Mouse (Mus musculus): ENCODE results near the gene Kcnk2.
"Not testable (repeated sequence)": the region's sequence is repeated elsewhere in the genome, so short reads cannot be mapped to it uniquely, and the experiment has no call there.

The Kcnk2 gene

DNA sequence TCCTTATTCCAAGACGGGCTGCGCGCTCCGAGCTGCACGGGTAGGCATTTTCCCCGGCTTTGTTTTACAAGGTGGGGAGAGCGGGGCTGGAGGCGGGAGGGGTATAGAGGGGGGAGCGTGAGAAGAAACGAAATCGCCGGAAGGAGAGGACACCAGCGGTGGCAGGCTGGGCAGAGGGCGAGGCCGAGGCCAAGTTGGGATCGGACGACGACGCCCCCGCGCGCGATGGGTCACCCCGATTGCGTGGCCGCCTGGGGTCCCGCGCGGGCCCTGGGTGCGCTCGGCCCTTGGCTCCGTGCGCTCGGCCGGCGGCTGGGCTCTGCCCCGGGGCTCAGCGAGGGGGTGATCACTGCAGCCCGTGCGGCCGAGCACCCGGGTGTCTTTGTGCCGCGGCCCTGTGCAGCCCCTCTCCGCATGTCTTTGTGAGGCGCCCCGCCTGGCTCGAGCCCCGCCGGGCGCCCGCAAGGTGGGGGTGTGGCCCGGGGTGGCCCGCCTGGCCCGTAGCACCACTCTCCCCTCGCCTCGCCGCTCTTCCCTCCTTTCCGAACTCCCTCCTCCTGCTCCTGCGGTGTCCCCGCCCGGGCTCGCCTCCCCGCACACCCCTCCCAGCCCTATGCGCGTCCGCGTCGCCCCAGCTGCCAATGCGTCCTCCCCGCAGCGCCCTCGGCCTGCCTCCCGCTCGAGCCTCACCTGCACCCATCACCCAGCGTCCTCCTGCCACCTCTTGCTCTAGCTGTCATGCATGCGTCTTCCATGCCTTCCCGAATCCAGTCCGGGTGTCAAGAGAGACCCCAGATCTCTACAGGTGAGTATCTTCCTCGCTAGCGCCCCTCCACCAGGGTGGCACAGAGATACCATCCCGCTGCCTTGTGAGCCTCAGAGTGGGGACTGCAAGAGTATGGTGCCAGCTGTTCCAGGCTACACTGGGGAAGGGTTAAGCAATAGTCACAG lies 58.5 kb downstream of the Kcnk2 start:
- peak; percentile 17 for DNase-seq (ENCODE audit: low read depth, low spot score)

DNA sequence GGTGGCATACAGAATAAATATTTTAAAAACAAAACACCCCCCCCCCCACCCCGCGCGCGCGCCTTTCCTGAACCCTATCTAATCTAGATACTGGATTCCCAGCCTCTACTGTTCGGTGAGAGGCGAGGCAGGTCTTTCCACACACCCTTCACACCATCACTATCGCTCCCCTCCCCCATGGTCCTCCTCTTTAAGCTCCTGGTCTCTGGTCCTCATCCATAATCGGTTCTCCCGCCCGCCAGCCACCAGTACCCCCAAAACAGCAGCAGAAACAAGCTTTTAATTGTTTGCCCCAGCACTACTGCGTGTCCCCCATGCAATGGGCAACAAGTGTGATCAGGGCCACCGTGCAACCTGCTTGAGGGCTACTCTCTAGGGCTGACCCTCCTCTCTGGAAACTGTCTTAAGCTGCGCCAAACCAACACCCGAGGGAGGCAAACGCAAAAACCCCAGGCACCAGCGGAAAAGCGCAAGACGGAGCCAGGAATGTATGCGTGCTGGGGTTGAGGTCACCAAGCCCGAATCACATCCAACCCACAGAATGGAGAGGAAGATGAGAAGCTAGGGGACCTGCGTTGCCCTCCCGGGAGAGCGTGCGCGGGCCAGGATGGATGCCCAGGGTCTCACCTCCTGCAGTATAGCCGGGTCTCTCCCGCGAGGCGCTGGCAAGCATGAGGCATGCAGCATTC lies 59.5 kb downstream of the Kcnk2 start:
- peak; percentile 20 for DNase-seq (ENCODE audit: low read depth, low spot score)

DNA sequence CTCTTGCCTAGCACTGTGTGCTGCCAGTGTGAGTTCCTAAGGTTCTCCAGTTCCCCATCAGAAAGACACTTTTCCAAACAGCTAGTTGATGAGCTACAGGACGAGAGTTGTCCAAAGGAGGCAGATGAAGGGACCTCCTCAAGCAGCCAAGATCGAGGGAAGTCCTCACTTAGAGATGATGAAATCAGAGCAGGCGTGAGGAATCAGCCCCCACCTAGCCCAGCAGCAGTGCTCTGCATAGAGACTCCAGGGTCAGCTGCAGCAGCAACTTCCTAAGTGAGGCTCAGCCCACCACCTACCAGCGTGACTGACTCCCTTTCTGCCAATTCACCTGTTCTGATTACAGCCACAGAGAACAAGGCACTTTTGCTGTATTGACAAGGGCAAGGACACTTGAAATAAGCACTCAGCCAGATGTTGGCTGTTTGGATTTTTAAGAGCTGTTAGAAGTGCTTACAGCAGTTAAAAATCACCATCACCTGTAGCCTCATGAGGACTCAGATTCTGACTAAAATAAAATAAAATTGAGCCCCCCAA lies 60.6 kb downstream of the Kcnk2 start:
- no peak for DNase-seq (ENCODE audit: low read depth, low spot score)

DNA sequence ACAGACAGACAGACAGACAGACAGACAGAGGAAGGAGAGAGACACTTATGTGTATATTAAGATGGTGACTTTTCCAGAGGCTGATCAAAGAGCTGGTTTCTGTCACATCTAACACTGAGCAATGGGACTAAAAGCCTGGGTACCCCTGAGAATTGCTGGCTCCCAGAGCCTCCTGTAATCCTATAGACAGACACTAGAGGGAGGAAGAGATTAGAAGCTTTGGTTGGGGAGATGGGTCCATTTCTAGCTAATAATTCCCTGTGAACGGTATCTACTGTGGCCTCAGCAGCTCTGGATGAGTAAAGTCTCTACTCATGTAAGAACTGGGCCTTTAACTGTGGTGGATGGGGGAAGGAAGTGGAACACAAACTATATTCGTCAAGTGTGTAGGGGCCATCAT lies 86.2 kb downstream of the Kcnk2 start:
- peak; percentile 8 for DNase-seq (ENCODE audit: low read depth, low spot score)

DNA sequence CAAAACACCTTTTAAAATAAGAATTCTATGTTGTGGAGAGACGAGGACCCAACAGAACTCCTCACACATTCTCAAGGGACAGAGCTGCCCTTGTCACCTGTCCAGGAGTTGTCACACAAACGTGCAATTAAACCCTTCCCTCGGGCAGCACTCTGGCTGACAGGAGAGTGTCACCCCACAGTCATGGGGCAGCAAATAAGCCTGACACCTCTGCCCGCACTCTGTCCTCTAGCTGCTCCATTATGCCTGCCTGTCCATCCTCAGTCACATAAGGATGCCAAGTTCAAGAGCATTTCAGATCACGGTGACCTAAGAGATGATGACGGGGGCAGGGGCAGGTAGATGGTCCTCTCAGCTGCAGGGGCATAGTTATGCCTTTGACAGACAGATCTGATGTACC lies 87.6 kb downstream of the Kcnk2 start:
- no peak for DNase-seq (ENCODE audit: low read depth, low spot score)

- DNase-seq (ENCODE audit: low read depth, low spot score) = no peak
Measured at GRCm38 (mm10) chr1:189313750-189314149, 88.3 kb downstream of the Kcnk2 start.

- DNase-seq (ENCODE audit: low read depth, low spot score) = no peak
Measured at GRCm38 (mm10) chr1:189310145-189310544, 91.9 kb downstream of the Kcnk2 start.

- DNase-seq (ENCODE audit: low read depth, low spot score) = peak; percentile 18
Measured at GRCm38 (mm10) chr1:189304988-189305522, 97.0 kb downstream of the Kcnk2 start.

- DNase-seq (ENCODE audit: low read depth, low spot score) = no peak
Measured at GRCm38 (mm10) chr1:189303001-189303400, 99.1 kb downstream of the Kcnk2 start.

DNA sequence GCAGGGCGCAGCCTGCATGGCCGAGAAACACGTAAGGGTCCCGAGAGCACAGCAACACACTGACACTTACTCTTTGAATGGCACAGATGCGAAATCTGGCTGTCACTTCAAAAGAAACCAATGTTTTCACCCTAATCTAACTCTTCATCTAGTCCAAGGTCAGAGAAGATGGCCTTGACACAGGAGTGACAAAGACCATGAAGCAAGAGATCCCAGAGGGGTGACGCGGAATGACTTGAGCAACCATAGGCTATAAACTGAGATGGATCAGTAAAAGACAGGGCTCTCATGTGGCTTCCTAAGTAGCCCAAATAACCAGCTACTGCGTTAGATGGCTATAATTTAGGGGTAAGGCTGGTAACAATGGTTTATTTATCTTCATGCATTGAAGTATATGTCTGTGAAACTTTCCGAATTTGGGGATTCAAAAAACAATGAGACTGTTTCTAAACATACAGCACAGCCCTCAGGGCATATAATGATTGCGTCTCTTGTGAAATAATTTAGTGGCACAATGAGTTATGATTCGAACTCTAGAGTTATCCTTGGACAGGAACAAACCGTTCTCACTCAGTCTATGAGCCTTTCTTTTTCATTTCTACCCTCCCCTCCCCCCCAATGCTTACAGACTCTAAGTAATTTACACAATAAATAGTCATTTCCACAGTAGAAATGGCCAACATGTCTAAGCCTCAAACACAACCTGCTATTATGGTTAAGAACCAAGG lies 108.2 kb downstream of the Kcnk2 start:
- no peak for DNase-seq (ENCODE audit: low read depth, low spot score)

DNA sequence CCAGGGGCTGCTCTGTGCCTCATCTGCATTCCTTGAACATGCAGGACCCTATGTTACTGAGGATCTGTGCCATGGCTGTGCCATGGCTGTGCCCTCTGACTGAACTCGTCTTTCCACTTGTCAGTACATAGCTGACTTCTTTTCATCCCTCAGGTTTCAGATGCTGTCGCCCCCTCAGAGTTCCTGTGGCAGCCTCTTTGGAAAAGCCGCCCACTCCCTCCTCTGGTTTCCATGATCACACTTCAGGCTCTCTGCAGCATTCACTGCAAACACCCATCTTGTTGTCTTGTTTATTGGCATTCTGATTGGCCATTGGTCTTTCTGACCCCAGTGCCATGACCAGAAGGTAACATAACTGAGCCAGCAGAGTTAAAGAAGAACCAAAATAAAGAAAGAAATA lies 111.2 kb downstream of the Kcnk2 start:
- no peak for DNase-seq (ENCODE audit: low read depth, low spot score)

DNA sequence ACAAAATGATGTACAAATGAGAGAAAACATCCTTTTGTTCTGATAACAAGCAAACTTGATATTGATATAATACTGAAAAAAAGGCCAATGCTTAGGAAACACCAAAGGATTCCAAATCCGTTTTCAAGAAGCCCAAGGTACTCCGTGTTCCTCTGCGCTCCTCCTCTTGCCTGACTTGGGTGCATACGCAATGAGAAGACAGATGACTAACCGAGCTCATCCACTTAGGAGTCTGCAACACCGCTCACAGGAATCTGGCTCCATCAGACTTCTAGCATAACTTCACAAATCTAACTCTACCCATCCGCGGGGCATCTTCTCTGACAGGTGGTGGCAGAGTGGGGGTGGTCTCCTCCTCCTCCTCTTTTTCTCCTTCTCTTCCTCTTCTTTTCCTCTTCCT lies 113.1 kb downstream of the Kcnk2 start:
- DNase-seq (ENCODE audit: low read depth, low spot score) = no peak

GRCm38 (mm10) chr1:189272281-189272680 lies 129.8 kb downstream of the Kcnk2 start:
- DNase-seq (ENCODE audit: low read depth, low spot score) = no peak

- DNase-seq (ENCODE audit: low read depth, low spot score) = peak; percentile 27
Measured at GRCm38 (mm10) chr1:189253631-189254030, 148.4 kb downstream of the Kcnk2 start.

GRCm38 (mm10) chr1:189253207-189253606 lies 148.9 kb downstream of the Kcnk2 start:
- DNase-seq (ENCODE audit: low read depth, low spot score) = peak; percentile 61

DNA sequence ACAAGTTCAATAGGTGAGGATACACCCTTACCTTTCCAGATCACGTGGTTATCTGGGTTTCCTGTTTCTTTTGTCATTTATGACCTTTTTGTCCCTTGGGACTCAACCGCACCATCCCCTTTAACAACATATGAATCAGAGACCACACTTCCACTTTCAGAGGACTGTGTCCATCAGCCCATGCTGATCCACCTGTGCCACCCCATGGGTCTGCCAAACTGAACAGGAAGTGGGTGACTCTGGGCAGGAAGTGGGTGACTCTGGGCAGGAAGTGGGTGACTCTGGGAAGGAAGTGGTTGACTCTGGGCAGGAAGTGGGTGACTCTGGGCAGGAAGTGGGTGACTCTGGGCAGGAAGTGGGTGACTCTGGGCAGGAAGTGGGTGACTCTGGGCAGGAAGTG lies 158.9 kb downstream of the Kcnk2 start:
- DNase-seq (ENCODE audit: low read depth, low spot score) = not testable (repeated sequence)

DNA sequence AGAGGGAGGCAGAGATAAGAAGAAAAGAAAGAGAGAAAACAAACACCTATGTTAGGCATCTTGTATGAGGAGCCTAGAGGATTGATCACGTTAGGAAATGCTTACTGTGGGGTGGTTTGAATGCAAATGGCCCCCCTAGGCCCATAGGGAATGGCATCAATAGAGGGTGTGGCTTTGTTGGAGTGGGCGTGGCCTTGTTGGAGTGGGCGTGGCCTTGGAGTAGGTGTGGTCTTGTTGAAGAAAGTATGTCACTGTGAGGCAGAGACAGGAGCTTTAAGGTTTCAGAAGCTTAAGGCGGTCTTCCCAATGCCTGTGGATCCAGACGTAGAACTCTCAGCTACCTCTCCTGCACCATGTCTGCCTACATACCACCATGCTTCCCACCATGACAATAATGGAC lies 166.8 kb downstream of the Kcnk2 start:
- DNase-seq (ENCODE audit: low read depth, low spot score) = peak; percentile 51

- no peak for DNase-seq (ENCODE audit: low read depth, low spot score)
Measured at GRCm38 (mm10) chr1:189232829-189233228, 169.2 kb downstream of the Kcnk2 start.

- DNase-seq (ENCODE audit: low read depth, low spot score) = no peak
Measured at GRCm38 (mm10) chr1:189228222-189229084, 173.6 kb downstream of the Kcnk2 start.

DNA sequence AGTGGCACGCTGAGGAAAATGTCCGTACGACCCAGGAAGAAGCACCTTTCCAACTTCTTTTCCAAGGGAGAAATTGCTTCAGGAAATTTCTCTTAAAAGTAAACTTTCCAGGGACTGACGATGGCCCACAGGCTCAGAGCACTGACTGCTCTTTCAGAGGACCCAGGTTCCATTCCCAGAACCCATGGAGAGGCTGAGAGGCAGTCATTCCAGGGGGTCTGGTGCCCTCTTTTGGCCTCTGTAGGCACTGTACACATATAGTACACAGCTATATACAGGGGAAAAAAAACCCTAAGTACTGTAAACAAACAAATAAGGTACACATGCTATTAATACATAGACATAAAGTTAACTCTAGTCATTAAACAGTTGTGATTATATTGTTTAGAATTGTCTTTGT lies 174.6 kb downstream of the Kcnk2 start:
- DNase-seq (ENCODE audit: low read depth, low spot score) = peak; percentile 64

GRCm38 (mm10) chr1:189219051-189219450 lies 183.0 kb downstream of the Kcnk2 start:
- DNase-seq (ENCODE audit: low read depth, low spot score) = no peak

Measured in ES-CJ7 (cell line).